Mouse (Mus musculus): ENCODE results near the gene Cd3e. TPM values are rescaled to one million over a fixed set of nuclear protein-coding genes. Genes with fewer than 3 reads are reported as not detected.

Gene Cd3e
- total and polyA plus RNA-seq, 3 experiments = 0.21 to 1.5 (median 0.66) TPM

- H3K36me3 ChIP-seq (ENCODE audit: control insufficient read depth, insufficient read depth, low read length) = no peaks in the 10 kb centered on the region
- H3K27me3 ChIP-seq (ENCODE audit: control insufficient read depth, insufficient read depth, low read length) = no peaks in the 10 kb centered on the region; the same call in 1 of the 2 replicates
- no peak overlapping the region for H3K9ac ChIP-seq (ENCODE audit: low read depth, low read length)
- WGBS = 55% methylated on average over 8 of the region's 8 CpGs
- no peak overlapping the region for H3K4me3 ChIP-seq
- DNase-seq = no peak
- no peak overlapping the region for H3K27ac ChIP-seq
- no peaks in the 10 kb centered on the region for H3K4me1 ChIP-seq (ENCODE audit: control insufficient read depth, insufficient read depth, low read length)
- TF ChIP-seq POLR2A (IDR thresholded peaks at IDR 0.05; ENCODE audit: insufficient read depth, low read depth, low read length) (no peak), CTCF (IDR thresholded peaks at IDR 0.05) (no peak), EP300 (IDR thresholded peaks at IDR 0.05; ENCODE audit: insufficient read depth, low read depth, low read length) (no peak)
- no peaks in the 10 kb centered on the region for H3K79me2 ChIP-seq (replicated peaks; ENCODE audit: control insufficient read depth, insufficient read depth, low read length)
- intact Hi-C loops (cut with DNase I) = no loop called here
These were observed 17.9 kb upstream of the Cd3e start for GRCm38 (mm10) chr9:45027376-45027775.

- WGBS = 73% methylated on average over 2 of the region's 2 CpGs
- Histone ChIP-seq H3K79me2 (replicated peaks; ENCODE audit: control insufficient read depth, insufficient read depth, low read length) (no peaks in the 10 kb centered on the region), H3K36me3 (ENCODE audit: control insufficient read depth, insufficient read depth, low read length) (no peaks in the 10 kb centered on the region), H3K27me3 (ENCODE audit: control insufficient read depth, insufficient read depth, low read length) (no peaks in the 10 kb centered on the region; the same call in 1 of the 2 replicates), H3K9ac (ENCODE audit: low read depth, low read length) (no peak overlapping the region), H3K4me1 (ENCODE audit: control insufficient read depth, insufficient read depth, low read length) (no peaks in the 10 kb centered on the region), H3K4me3 (no peak overlapping the region), H3K27ac (no peak overlapping the region)
- no peak for TF ChIP-seq POLR2A (IDR thresholded peaks at IDR 0.05; ENCODE audit: insufficient read depth, low read depth, low read length)
- TF ChIP-seq EP300 (IDR thresholded peaks at IDR 0.05; ENCODE audit: insufficient read depth, low read depth, low read length) = no peak
- TF ChIP-seq CTCF (IDR thresholded peaks at IDR 0.05) = no peak
- no peak for DNase-seq
- intact Hi-C loops (cut with DNase I) = loop anchor here (5.0 kb wide), 1 partner anchor 108 kb away; no protein-coding TSS in a partner anchor
These were observed 14.8 kb upstream of the Cd3e start for GRCm38 (mm10) chr9:45024187-45024586.

GRCm38 (mm10) chr9:45023638-45024037, 14.2 kb upstream of the Cd3e start:
- Histone ChIP-seq H3K27me3 (ENCODE audit: control insufficient read depth, insufficient read depth, low read length) (no peaks in the 10 kb centered on the region; the same call in 1 of the 2 replicates), H3K4me3 (no peak overlapping the region), H3K27ac (no peak overlapping the region), H3K4me1 (ENCODE audit: control insufficient read depth, insufficient read depth, low read length) (no peaks in the 10 kb centered on the region), H3K36me3 (ENCODE audit: control insufficient read depth, insufficient read depth, low read length) (no peaks in the 10 kb centered on the region), H3K79me2 (replicated peaks; ENCODE audit: control insufficient read depth, insufficient read depth, low read length) (no peaks in the 10 kb centered on the region), H3K9ac (ENCODE audit: low read depth, low read length) (no peak overlapping the region)
- intact Hi-C loops (cut with DNase I) = loop anchor here (1.0 to 5.0 kb wide), 2 partner anchors 109 to 123 kb away; no protein-coding TSS in a partner anchor
- TF ChIP-seq CTCF (IDR thresholded peaks at IDR 0.05) (no peak), EP300 (IDR thresholded peaks at IDR 0.05; ENCODE audit: insufficient read depth, low read depth, low read length) (no peak), POLR2A (IDR thresholded peaks at IDR 0.05; ENCODE audit: insufficient read depth, low read depth, low read length) (no peak)
- 56% methylated on average over 3 of the region's 3 CpGs for WGBS
- no peak for DNase-seq

GRCm38 (mm10) chr9:45022800-45023199, 13.4 kb upstream of the Cd3e start:
- H3K79me2 ChIP-seq (replicated peaks; ENCODE audit: control insufficient read depth, insufficient read depth, low read length) = no peaks in the 10 kb centered on the region
- no peaks in the 10 kb centered on the region for H3K4me1 ChIP-seq (ENCODE audit: control insufficient read depth, insufficient read depth, low read length)
- no peak overlapping the region for H3K9ac ChIP-seq (ENCODE audit: low read depth, low read length)
- TF ChIP-seq EP300 (IDR thresholded peaks at IDR 0.05; ENCODE audit: insufficient read depth, low read depth, low read length) (no peak), POLR2A (IDR thresholded peaks at IDR 0.05; ENCODE audit: insufficient read depth, low read depth, low read length) (no peak), CTCF (IDR thresholded peaks at IDR 0.05) (peak; percentile 95)
- no peaks in the 10 kb centered on the region; the same call in 1 of the 2 replicates for H3K27me3 ChIP-seq (ENCODE audit: control insufficient read depth, insufficient read depth, low read length)
- WGBS = 10% methylated on average over 3 of the region's 3 CpGs
- H3K27ac ChIP-seq = no peak overlapping the region
- intact Hi-C loops (cut with DNase I) = loop anchor here (1.0 to 5.0 kb wide), 2 partner anchors 110 to 124 kb away; no protein-coding TSS in a partner anchor
- no peaks in the 10 kb centered on the region for H3K36me3 ChIP-seq (ENCODE audit: control insufficient read depth, insufficient read depth, low read length)
- no peak overlapping the region for H3K4me3 ChIP-seq
- DNase-seq = peak in 1 of 2 experiments; percentile 40

- Histone ChIP-seq H3K27me3 (ENCODE audit: control insufficient read depth, insufficient read depth, low read length) (no peaks in the 10 kb centered on the region), H3K9ac (ENCODE audit: low read depth, low read length) (no peak overlapping the region), H3K36me3 (ENCODE audit: control insufficient read depth, insufficient read depth, low read length) (no peaks in the 10 kb centered on the region), H3K79me2 (replicated peaks; ENCODE audit: control insufficient read depth, insufficient read depth, low read length) (no peaks in the 10 kb centered on the region), H3K4me3 (no peak overlapping the region), H3K4me1 (ENCODE audit: control insufficient read depth, insufficient read depth, low read length) (no peaks in the 10 kb centered on the region), H3K27ac (no peak overlapping the region)
- DNase-seq = no peak
- intact Hi-C loops (cut with DNase I) = no loop called here
- TF ChIP-seq CTCF (IDR thresholded peaks at IDR 0.05) (no peak), EP300 (IDR thresholded peaks at IDR 0.05; ENCODE audit: insufficient read depth, low read depth, low read length) (no peak), POLR2A (IDR thresholded peaks at IDR 0.05; ENCODE audit: insufficient read depth, low read depth, low read length) (no peak)
- 82% methylated on average over 11 of the region's 11 CpGs for WGBS
These were observed 8.6 kb upstream of the Cd3e start for GRCm38 (mm10) chr9:45018031-45018430.

- Histone ChIP-seq H3K4me1 (ENCODE audit: control insufficient read depth, insufficient read depth, low read length) (no peaks in the 10 kb centered on the region), H3K9ac (ENCODE audit: low read depth, low read length) (no peak overlapping the region), H3K79me2 (replicated peaks; ENCODE audit: control insufficient read depth, insufficient read depth, low read length) (no peaks in the 10 kb centered on the region), H3K4me3 (no peak overlapping the region), H3K27ac (no peak overlapping the region), H3K36me3 (ENCODE audit: control insufficient read depth, insufficient read depth, low read length) (no peaks in the 10 kb centered on the region), H3K27me3 (ENCODE audit: control insufficient read depth, insufficient read depth, low read length) (no peaks in the 10 kb centered on the region)
- intact Hi-C loops (cut with DNase I) = no loop called here
- TF ChIP-seq CTCF (IDR thresholded peaks at IDR 0.05) = no peak
- TF ChIP-seq POLR2A (IDR thresholded peaks at IDR 0.05; ENCODE audit: insufficient read depth, low read depth, low read length) = no peak
- no peak for TF ChIP-seq EP300 (IDR thresholded peaks at IDR 0.05; ENCODE audit: insufficient read depth, low read depth, low read length)
- no peak for DNase-seq
- 54% methylated on average over 3 of the region's 3 CpGs for WGBS
These were observed 6.4 kb upstream of the Cd3e start for GRCm38 (mm10) chr9:45015841-45016240.
